Comparison of ENCODE assay signal across 25 mouse cellular contexts in the genomic region with DNA sequence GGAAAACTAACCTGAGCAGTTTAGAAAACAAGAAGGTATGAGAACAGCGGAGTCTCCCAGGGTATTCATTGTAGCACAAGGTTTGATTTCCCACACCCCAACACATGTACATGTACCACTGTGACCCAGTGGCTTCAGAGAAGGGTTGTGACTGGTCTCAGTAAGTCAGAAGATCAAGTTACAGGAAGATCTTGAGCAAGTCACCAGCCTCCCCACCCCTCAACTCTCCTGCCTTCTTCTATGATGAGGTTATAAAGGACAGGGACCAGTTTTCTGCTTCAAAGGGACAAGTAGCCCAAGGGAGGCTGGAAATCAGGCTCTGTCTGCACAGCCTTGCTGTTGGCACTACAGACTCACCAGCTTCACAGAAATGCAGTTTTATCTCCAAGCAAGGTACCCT. TPM values are rescaled to one million over a fixed set of nuclear protein-coding genes. Genes with fewer than 3 reads are reported as not detected.
"Had no signal": no experiment of that assay in that cellular context is flagged by ENCODE, and none has a peak within 500 bp of the region (broad histone marks: within the 10 kb centered on the region; RNA-seq: fewer than 3 reads in every experiment).

No protein-coding gene starts in this region.

- H3K27me3 ChIP-seq: heart, embryonic 12.5 days; hindbrain, embryonic 13.5 days; intestine, embryonic 15.5 days; kidney, embryonic 15.5 days; limb, embryonic 13.5 days; limb, embryonic 15.5 days; liver, embryonic 12.5 days had no signal

- H3K9ac ChIP-seq: heart, embryonic 12.5 days; hindbrain, embryonic 13.5 days; intestine, embryonic 15.5 days; kidney, embryonic 15.5 days; limb, embryonic 13.5 days; limb, embryonic 15.5 days; liver, embryonic 12.5 days; liver, embryonic 14.5 days had no signal

- H3K4me2 ChIP-seq: heart, embryonic 12.5 days; hindbrain, embryonic 13.5 days; intestine, embryonic 15.5 days; kidney, embryonic 15.5 days; limb, embryonic 13.5 days; limb, embryonic 15.5 days; liver, embryonic 12.5 days had no signal

- DNase-seq: gastrocnemius, adult 2 months; gastrocnemius, postnatal 14 days; gastrocnemius, postnatal 36 days; heart, adult 18-20 months; heart, postnatal 14 days; heart, postnatal 36 days; kidney, adult 18-20 months; kidney, adult 9 months; kidney, postnatal 14 days; kidney, postnatal 36 days; layer of hippocampus, adult 9-11 months; layer of hippocampus, postnatal 36 days; left cerebral cortex, postnatal 4 days had no signal

- H3K36me3 ChIP-seq: hindbrain, embryonic 13.5 days; intestine, embryonic 15.5 days; limb, embryonic 15.5 days had no signal

- ATAC-seq: hindbrain, embryonic 16.5 days; inflammation-experienced regulatory T-cells, adult 6 months; intestine, embryonic 15.5 days; liver, embryonic 12.5 days had no signal

- H3K4me1 ChIP-seq: intestine, embryonic 15.5 days had no signal

- H3K9me3 ChIP-seq: heart, embryonic 10.5 days; heart, embryonic 12.5 days; hindbrain, embryonic 13.5 days; intestine, embryonic 15.5 days; kidney, embryonic 15.5 days; limb, embryonic 13.5 days; limb, embryonic 15.5 days; liver, embryonic 12.5 days had no signal

- H3K4me3 ChIP-seq: gastrocnemius, adult 2 months; heart, embryonic 10.5 days; heart, embryonic 12.5 days; hindbrain, embryonic 13.5 days; intestine, embryonic 15.5 days; kidney, embryonic 15.5 days; limb, embryonic 13.5 days; limb, embryonic 15.5 days; liver, embryonic 12.5 days had no signal

- H3K27ac ChIP-seq: gastrocnemius, adult 2 months; heart, embryonic 10.5 days; hindbrain, embryonic 13.5 days; intestine, embryonic 15.5 days; kidney, embryonic 15.5 days; kidney, postnatal 0 days; limb, embryonic 13.5 days; limb, embryonic 15.5 days; liver, embryonic 12.5 days; liver, embryonic 14.5 days had no signal

RNA-seq across cellular contexts. Expression of a gene that starts 21.3 kb away (rescaled TPM):
- polyA plus RNA-seq: inflammation-experienced regulatory T-cells, adult 6 months had no signal
